Mouse (Mus musculus) frontal cortex, postnatal 10 days (tissue): ENCODE results near the gene Wdr61.
A peak's percentile ranks its signal among the peaks of the same experiment; 100 is the strongest.

Source experiments
- DNase-seq, 2 experiments: peaks; one replicate each; pipeline ENCODE4 v3.0.0; 2022; ENCODE audit warnings: low spot score in 2 of 2, mixed read lengths in 1 of 2

Wdr61 gene

DNA sequence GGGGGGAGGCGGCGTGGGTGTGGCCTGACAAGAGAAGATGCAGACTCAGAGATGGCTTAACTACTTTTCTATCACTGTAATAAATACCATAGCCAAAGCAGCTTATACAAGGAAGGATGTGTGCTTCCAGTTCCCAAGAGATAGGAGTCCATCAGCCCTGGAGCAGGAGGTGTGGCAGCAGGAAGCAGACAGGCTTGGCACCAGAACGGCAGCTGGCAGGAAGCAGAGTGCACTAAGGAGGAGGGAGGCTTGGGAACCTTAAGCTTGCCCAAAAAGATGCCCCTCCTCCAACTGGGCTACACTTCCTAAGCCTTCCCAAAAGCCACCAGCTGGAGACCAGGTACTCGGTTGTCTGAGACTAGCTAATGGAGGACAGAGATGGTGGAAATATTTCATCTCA, 51.5 kb downstream of the Wdr61 start:
- DNase-seq = no peak

DNA sequence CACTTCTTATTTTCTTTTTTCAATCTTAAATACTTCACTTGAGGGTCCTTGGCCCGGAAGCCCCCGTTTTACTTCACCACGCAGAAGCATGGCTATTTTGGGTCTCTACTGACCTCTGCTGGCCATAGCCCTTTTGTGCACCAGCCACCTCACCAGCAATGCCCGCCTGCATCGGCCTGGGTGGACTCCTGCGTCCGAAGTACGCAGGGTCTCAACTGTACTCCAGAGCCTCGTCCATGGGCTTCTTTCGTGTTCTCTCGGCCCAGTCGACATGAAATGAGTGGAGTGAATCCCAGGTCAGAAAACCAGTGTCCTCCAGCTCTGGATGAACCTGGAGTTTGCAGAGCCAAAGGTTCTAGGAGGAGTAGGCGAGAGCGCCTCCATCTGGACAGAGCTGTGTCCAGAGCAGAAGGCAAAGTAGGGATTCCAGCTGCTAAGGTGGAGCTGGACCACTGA, 57.8 kb downstream of the Wdr61 start:
- peak in 1 of 2 experiments; percentile 74 for DNase-seq

DNA sequence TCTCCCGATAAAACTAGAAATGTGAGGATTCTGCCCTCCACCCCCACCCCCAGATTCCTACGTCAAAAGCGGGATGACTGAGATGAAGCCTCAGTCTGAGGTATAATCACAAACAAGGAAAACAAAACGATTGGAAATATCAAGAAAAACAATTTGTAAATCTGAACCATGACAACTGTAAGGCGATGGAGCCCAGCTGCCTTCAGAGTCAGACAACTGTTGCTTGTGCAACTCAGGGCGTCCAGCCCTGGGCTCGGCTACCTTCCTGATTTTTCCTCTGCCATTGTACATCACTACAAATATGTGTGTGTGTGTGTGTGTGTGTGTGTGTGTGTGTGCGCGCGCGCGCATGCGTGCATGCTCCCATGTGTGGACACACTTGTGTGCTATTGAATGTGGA, 60.4 kb downstream of the Wdr61 start:
- no peak for DNase-seq

- no peak for DNase-seq
Measured at GRCm38 (mm10) chr9:54671962-54672361, 62.4 kb downstream of the Wdr61 start.

DNA sequence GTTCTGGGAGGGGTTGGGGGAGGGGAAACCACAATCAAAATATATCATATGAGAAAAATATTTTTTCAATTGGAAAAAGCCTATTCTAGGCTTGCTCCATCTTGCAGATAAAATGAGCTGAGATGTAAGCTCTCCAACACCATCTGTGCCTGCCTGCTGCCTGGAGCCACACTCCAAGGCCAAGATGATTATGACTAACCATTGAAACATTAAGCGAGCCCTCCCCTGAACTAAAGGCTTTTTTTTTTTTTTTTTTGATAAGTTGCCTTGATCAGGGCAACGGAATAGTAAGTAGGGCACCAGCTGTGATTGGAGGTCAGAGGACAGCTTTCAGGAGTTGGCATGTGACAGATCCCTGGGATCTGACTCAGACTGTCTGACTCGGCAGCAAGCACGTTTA, 65.9 kb downstream of the Wdr61 start:
- DNase-seq = peak in 1 of 2 experiments; percentile 24

GRCm38 (mm10) chr9:54666116-54666515, 68.2 kb downstream of the Wdr61 start:
- no peak for DNase-seq
